Mouse (Mus musculus): ENCODE results near the gene Oaz1.

DNA sequence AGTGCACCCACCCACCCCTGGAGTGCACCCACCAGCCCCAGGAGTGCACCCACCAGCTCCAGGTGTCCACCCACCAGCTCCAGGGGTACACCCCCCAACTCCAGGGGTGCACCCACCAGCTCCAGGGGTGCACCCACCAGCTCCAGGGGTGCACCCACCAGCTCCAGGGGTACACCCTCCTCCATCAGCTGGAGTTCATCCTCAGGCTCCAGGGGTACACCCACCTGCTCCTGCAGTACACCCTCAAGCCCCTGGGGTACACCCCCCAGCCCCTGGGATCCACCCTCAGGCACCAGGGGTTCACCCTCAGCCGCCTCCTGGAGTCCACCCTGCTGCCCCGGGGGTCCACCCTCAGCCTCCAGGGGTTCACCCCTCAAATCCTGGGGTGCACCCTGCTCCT, 22.1 kb upstream of the Oaz1 start:
- TF ChIP-seq CTCF (IDR thresholded peaks at IDR 0.05; ENCODE audit: borderline replicate concordance, insufficient read depth, low read length), result no peak
- no peak for TF ChIP-seq POLR2A (IDR thresholded peaks at IDR 0.05; ENCODE audit: low read depth, low read length)

Measured in embryonic fibroblast, embryonic 13.5 days (primary cell).